Mouse (Mus musculus) liver, embryonic 14.5 days (tissue): Measurements from ENCODE around the gene Ybx2. TPM values are rescaled to one million over a fixed set of nuclear protein-coding genes. Genes with fewer than 3 reads are reported as not detected.

ENCODE experiments used
- ATAC-seq: fragments of 200-750 bp; cut with Nextera tagmentation; 2 replicates; pipeline ENCODE4 v1.8.0; 2017; ENCODE audit warnings: moderate number of reproducible peaks, mild to moderate bottlenecking, moderate library complexity; ENCODE audit not compliant: insufficient read depth
- DNase-seq, 3 experiments: peaks; one replicate each; pipeline ENCODE4 v3.0.0-alpha.2; 2012 to 2013; ENCODE audit warnings: low read depth in 3 of 3, low spot score in 3 of 3
- H3K27ac ChIP-seq: fragments of 300-500 bp; sonication (generic); 2 replicates; pipeline ENCODE4 v1.5.1; 2014; ENCODE audit warnings: moderate library complexity, mild to moderate bottlenecking, control low read depth, inconsistent platforms
- H3K27me3 ChIP-seq: fragments of 300-500 bp; sonication (generic); 2 replicates; pipeline ENCODE4 v1.6.1; 2014; ENCODE audit warnings: mild to moderate bottlenecking, low read length, moderate library complexity; ENCODE audit not compliant: control insufficient read depth, insufficient read depth
- H3K36me3 ChIP-seq: fragments of 300-500 bp; sonication (generic); replicated peaks from 2 replicates; pipeline ENCODE4 v1.6.1; 2014; ENCODE audit warnings: low read depth; ENCODE audit not compliant: control insufficient read depth, insufficient read depth
- H3K4me1 ChIP-seq, 2 experiments: fragments of 200-500 bp in 1 of 2; fragments of 300-500 bp in 1 of 2; sonication (generic) in 1 of 2; replicated peaks; 2 replicates each; pipeline ENCODE4 v1.6.1; 2012 to 2014; ENCODE audit warnings: antibody characterized with exemption in 1 of 2, inconsistent platforms in 1 of 2, low read length in 1 of 2; ENCODE audit not compliant: control insufficient read depth in 2 of 2, insufficient read depth in 2 of 2
- H3K4me2 ChIP-seq: fragments of 300-500 bp; sonication (generic); 2 replicates; pipeline ENCODE4 v1.6.1; 2014; ENCODE audit warnings: low read depth, mild to moderate bottlenecking, control low read depth, moderate library complexity
- H3K4me3 ChIP-seq, 2 experiments: fragments of 200-500 bp in 1 of 2; fragments of 300-500 bp in 1 of 2; sonication (generic) in 1 of 2; 2 replicates each; pipeline ENCODE4 v1.5.1; 2012 to 2014; ENCODE audit warnings: low read depth in 2 of 2, low read length in 2 of 2, mild to moderate bottlenecking in 2 of 2, control low read depth in 1 of 2, inconsistent platforms in 1 of 2, moderate library complexity in 1 of 2; ENCODE audit not compliant: insufficient read depth in 1 of 2
- H3K9ac ChIP-seq: fragments of 300-500 bp; sonication (generic); replicated peaks from 2 replicates; pipeline ENCODE4 v1.6.1; 2014; ENCODE audit warnings: mild to moderate bottlenecking, control low read depth, moderate library complexity
- H3K9me3 ChIP-seq: fragments of 300-500 bp; sonication (generic); 2 replicates; pipeline ENCODE4 v1.6.1; 2016; ENCODE audit warnings: low read length, mixed read lengths; ENCODE audit not compliant: control insufficient read depth
- CTCF ChIP-seq: IDR thresholded peaks from 2 replicates; pipeline ENCODE4 v1.5.1; 2016; ENCODE audit warnings: antibody characterized with exemption, low read depth, control low read depth
- EP300 ChIP-seq: IDR thresholded peaks from 2 replicates; pipeline ENCODE4 v1.6.1; 2016; ENCODE audit warnings: antibody characterized with exemption, low read depth
- WGBS: fragments of 180-500 bp; shearing (Covaris S2); extraction: QIAGEN DNeasy Blood & Tissue Kit; methylation state at CpG from one replicate; pipeline ENCODE4 v1.1.7; 2014; ENCODE audit not compliant: insufficient replicate concordance; 5-methylcytosine and 5-hydroxymethylcytosine counted together
- polyA plus RNA-seq, 2 experiments: library from polyadenylated mRNA; depleted of rRNA in 1 of 2; stranded (reverse) in 1 of 2; unstranded in 1 of 2; fragments of >200 nt; fragmentation: Nextera tagmentation in 1 of 2; extraction: Ambion mirVana in 1 of 2; gene quantifications; 2 replicates each; pipeline versions ENCODE4 v1.2.1 to v1.2.3; 2012 to 2014

The Ybx2 gene
- polyA plus RNA-seq, 2 experiments, result 0.23 to 0.58 TPM

DNA sequence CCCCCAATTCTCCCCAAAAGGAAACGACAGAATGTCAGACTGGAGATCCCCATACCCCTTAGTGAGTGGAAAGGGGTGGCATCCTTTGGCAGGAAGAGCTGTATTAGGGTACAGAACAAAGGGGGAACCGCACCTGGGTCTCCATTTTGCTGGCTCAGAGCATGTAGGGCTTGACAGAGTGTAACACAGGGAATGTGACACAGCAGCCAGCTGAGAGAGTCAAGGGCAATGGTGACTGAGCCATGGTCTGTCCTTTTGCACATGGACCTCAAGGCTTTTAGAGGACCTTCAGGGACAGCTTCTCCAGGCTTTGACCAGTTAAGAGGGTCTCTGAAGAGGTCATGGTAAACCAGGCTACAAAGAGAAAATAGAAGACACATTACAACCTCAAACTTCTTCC is 39.3 kb downstream of the Ybx2 start:
- DNase-seq (no peak), ATAC-seq (no peak)
- Histone ChIP-seq H3K4me2 (no peak overlapping the region), H3K27ac (no peak overlapping the region), H3K36me3 (peaks cover 16% of the 10 kb centered on the region), H3K9me3 (no peaks in the 10 kb centered on the region), H3K4me3 (no peak overlapping the region), H3K27me3 (no peaks in the 10 kb centered on the region), H3K4me1 (peaks cover 0 to 5% of the 10 kb centered on the region in 2 experiments; a peak in 3 of 4 replicates), H3K9ac (no peak overlapping the region)
- 63% methylated on average over 2 of the region's 2 CpGs for WGBS
- no peak for TF ChIP-seq EP300
- TF ChIP-seq CTCF, result no peak

DNA sequence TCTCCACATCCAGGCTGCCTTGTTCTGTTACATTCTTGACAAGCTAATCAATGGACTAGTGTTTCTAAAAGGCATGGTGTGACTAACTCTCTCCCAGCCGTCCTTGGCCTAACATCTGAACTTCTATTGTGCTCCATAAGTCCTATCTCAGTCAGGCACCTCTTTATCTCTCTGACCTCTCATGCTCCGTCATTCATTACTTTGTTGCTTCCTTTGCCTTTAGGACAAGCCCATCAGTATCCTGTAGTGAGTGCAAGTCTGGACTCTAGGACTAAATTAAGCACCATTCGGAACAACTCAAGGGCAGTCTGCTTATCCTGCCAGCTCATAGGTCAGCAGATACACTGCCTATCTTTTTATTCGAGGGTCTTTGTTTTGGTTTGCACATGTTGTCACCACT is 40.7 kb downstream of the Ybx2 start:
- no peak for DNase-seq
- Histone ChIP-seq H3K9me3 (no peaks in the 10 kb centered on the region), H3K9ac (no peak overlapping the region), H3K4me3 (no peak overlapping the region), H3K36me3 (peaks cover 16% of the 10 kb centered on the region), H3K4me2 (no peak overlapping the region), H3K27ac (no peak overlapping the region), H3K4me1 (peaks cover 0 to 5% of the 10 kb centered on the region in 2 experiments; a peak in 3 of 4 replicates), H3K27me3 (no peaks in the 10 kb centered on the region)
- TF ChIP-seq EP300 (no peak), CTCF (no peak)
- ATAC-seq, result no peak
- 57% methylated on average over 4 of the region's 4 CpGs for WGBS

GRCm38 (mm10) chr11:69979827-69980195 is 44.2 kb downstream of the Ybx2 start:
- peak overlapping the region; percentile 89 for H3K27ac ChIP-seq
- H3K9ac ChIP-seq, result peak overlapping the region; percentile 98
- peaks cover 18% of the 10 kb centered on the region for H3K36me3 ChIP-seq
- DNase-seq (peak in 1 of 3 experiments; percentile 45), ATAC-seq (peak; percentile 38)
- H3K4me1 ChIP-seq, result peaks cover 15 to 18% of the 10 kb centered on the region in 2 experiments
- H3K27me3 ChIP-seq, result no peaks in the 10 kb centered on the region
- WGBS, result 2% methylated on average over 16 of the region's 16 CpGs
- H3K4me3 ChIP-seq, result peak overlapping the region; percentile 97 to 98
- peak overlapping the region; percentile 95 for H3K4me2 ChIP-seq
- TF ChIP-seq CTCF (no peak), EP300 (no peak)
- no peaks in the 10 kb centered on the region for H3K9me3 ChIP-seq

DNA sequence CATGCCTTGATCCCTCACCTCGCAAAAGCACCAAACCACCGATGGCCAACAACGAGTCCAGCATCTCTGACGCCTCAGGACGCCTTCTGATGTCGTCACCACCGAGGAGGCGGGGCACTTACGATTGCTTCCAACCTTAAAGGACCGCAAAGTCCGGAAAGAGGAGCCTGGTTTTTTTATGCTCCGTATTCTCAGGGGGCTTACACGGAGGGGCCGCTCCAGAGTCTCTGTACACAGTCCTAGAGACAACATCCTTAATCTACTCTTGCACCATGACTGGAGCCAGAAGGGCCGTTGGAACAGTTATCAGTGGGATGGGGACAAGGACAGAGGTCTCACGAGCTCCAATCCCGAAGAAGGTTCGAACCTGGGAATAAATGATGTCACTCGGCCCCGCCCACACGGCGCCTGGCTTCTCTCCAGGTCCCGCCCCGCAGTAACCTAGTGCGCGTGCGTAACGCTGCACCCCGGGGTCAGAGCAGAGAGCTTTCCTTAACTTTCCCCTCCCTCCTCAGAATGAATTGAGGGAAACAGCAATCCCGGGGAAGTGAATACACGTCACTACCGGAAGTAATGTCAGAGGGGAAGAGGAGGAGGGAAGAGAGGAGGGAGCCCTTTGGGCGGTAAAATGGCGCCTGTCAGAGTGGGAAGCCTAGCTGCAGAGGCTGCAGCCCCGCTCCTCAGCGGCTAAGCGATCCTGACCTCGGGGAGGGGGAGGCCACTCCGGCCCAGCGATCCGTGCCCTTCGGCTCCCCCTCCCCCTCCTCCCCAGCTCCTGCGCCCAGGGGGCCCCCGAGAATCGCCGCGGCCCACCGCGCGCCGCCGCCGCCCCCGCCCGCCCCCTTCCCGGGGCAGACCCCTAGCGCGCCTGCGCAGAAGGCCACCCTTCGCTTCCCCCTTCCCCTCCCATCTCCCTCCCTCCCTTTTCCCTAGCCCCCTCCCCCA is 44.9 kb downstream of the Ybx2 start:
- peak; percentile 91 for ATAC-seq
- TF ChIP-seq EP300, result peak; percentile 3; the same call in 1 of the 2 replicates
- no peak for TF ChIP-seq CTCF
- H3K4me3 ChIP-seq, result peak overlapping the region; percentile 97 to 98
- H3K36me3 ChIP-seq, result peaks cover 22% of the 10 kb centered on the region
- peaks cover 15 to 18% of the 10 kb centered on the region in 2 experiments for H3K4me1 ChIP-seq
- H3K9me3 ChIP-seq, result no peaks in the 10 kb centered on the region
- under 1% methylated on average over 52 of the region's 60 CpGs for WGBS
- H3K27ac ChIP-seq, result peak overlapping the region; percentile 89
- peak overlapping the region; percentile 98 for H3K9ac ChIP-seq
- peak; percentile 97 to 98 (median 97) for DNase-seq
- H3K27me3 ChIP-seq, result no peaks in the 10 kb centered on the region
- H3K4me2 ChIP-seq, result peak overlapping the region; percentile 95

- no peaks in the 10 kb centered on the region for H3K27me3 ChIP-seq
- peak within 1 kb of the TSS; percentile 89 for H3K27ac ChIP-seq
- peaks cover 27% of the 10 kb centered on the region for H3K36me3 ChIP-seq
- TF ChIP-seq CTCF (no peak), EP300 (no peak)
- H3K4me3 ChIP-seq, result peak within 1 kb of the TSS; percentile 97 to 98
- peak within 1 kb of the TSS; percentile 95 for H3K4me2 ChIP-seq
- under 1% methylated on average over 40 of the region's 43 CpGs for WGBS
- peaks cover 15 to 18% of the 10 kb centered on the region in 2 experiments for H3K4me1 ChIP-seq
- ATAC-seq (no peak), DNase-seq (no peak)
- peak within 1 kb of the TSS; percentile 98 for H3K9ac ChIP-seq
- no peaks in the 10 kb centered on the region for H3K9me3 ChIP-seq
Measured at GRCm38 (mm10) chr11:69981141-69981762, 45.7 kb downstream of the Ybx2 start, which contains the start of gene Ctdnep1. Gene Ctdnep1 (plus strand): TSS chr11:69981156.
